Mouse (Mus musculus): ENCODE measurements around the gene 2410131K14Rik. TPM values are rescaled to one million over a fixed set of nuclear protein-coding genes. Genes with fewer than 3 reads are reported as not detected.
A peak's percentile ranks its signal among the peaks of the same experiment; 100 is the strongest.

2410131K14Rik gene
- total and polyA plus RNA-seq, 3 experiments = 8.3 to 10.7 (median 9.5) TPM

DNA sequence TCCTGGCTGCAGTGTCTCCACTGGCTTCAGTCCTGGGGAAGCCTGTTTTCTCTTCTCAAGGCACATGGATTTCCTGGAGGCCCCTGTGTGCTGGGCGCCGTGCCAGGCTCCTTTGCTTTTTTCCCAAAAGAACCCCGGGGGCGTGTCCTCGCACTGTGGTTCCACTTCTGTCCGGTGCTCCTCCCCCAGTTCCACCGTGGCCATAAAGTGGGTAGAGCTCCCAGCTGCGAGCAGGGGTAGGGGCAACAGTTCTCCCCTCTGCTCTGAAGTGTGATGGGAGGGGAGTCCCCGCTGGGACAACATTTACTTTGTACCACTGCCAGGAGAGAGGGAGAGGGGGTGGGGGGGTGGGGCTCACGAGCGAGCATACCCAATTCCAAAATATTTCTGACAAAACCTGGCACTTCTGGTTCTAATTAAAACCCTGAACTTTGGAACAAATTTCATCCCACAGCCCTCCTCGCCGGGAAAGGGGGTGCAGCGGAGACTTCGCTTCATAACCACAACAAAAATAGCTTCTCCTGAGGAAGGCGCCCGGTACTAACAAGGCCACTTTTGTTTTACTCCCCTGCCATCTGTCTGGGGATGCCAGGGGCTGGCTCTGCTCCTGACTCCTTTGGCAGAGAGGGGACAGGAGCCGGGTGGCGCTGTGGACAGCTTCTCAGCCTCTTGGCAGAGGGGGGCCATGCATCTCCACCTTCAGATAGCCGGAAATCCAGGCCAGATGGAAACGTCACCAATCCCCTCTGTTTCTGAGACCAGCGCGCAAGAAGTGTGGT is 49.2 kb downstream of the 2410131K14Rik start:
- H3K9ac ChIP-seq (ENCODE audit: low read depth, low read length) = no peak overlapping the region; the same call in 1 of the 2 replicates
- H3K4me1 ChIP-seq (ENCODE audit: control insufficient read depth, insufficient read depth, low read length) = peaks cover 2% of the 10 kb centered on the region; the same call in 1 of the 2 replicates
- no peaks in the 10 kb centered on the region for H3K79me2 ChIP-seq (replicated peaks; ENCODE audit: control insufficient read depth, insufficient read depth, low read length)
- TF ChIP-seq CTCF (IDR thresholded peaks at IDR 0.05) = no peak
- TF ChIP-seq EP300 (IDR thresholded peaks at IDR 0.05; ENCODE audit: insufficient read depth, low read depth, low read length) = no peak
- TF ChIP-seq POLR2A (IDR thresholded peaks at IDR 0.05; ENCODE audit: insufficient read depth, low read depth, low read length) = peak; percentile 56; the same call in 1 of the 2 replicates
- no peaks in the 10 kb centered on the region for H3K36me3 ChIP-seq (ENCODE audit: control insufficient read depth, insufficient read depth, low read length)
- peak overlapping the region; percentile 78 for H3K27ac ChIP-seq
- 10% methylated on average over 23 of the region's 23 CpGs for WGBS
- intact Hi-C loops (cut with DNase I) = loop anchor here (2.0 kb wide), 1 partner anchor 23 kb away; no protein-coding TSS in a partner anchor
- no peaks in the 10 kb centered on the region for H3K27me3 ChIP-seq (ENCODE audit: control insufficient read depth, insufficient read depth, low read length)
- H3K4me3 ChIP-seq = peak overlapping the region; percentile 45
- peak; percentile 93 for DNase-seq

DNA sequence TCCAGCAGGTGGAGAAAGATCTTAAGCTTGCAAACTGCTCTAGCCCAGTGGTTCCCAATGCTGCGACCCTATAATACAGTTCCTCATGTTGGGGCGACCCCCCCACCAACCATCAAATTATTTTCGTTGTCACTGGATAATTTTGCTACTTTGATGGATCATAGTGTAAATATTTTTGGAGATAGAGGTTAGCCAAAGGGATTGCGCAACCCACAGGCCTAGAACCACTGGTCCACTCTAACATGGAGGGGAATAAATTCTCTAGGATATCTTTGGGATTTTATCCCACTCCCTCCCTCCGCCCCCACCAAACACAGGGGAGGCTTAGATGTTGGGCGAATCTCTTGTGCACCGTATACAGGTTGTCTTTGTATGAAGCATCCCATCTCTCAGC is 49.8 kb downstream of the 2410131K14Rik start:
- intact Hi-C loops (cut with DNase I) = loop anchor here (2.0 kb wide), 1 partner anchor 22 kb away; no protein-coding TSS in a partner anchor
- Histone ChIP-seq H3K27ac (peak overlapping the region; percentile 78), H3K4me3 (no peak overlapping the region), H3K4me1 (ENCODE audit: control insufficient read depth, insufficient read depth, low read length) (peaks cover under 1% of the 10 kb centered on the region; the same call in 1 of the 2 replicates), H3K27me3 (ENCODE audit: control insufficient read depth, insufficient read depth, low read length) (no peaks in the 10 kb centered on the region), H3K79me2 (replicated peaks; ENCODE audit: control insufficient read depth, insufficient read depth, low read length) (no peaks in the 10 kb centered on the region), H3K9ac (ENCODE audit: low read depth, low read length) (no peak overlapping the region), H3K36me3 (ENCODE audit: control insufficient read depth, insufficient read depth, low read length) (no peaks in the 10 kb centered on the region)
- TF ChIP-seq POLR2A (IDR thresholded peaks at IDR 0.05; ENCODE audit: insufficient read depth, low read depth, low read length) (no peak), CTCF (IDR thresholded peaks at IDR 0.05) (no peak), EP300 (IDR thresholded peaks at IDR 0.05; ENCODE audit: insufficient read depth, low read depth, low read length) (no peak)
- DNase-seq = peak in 1 of 2 experiments; percentile 44
- WGBS = 81% methylated on average over 7 of the region's 7 CpGs

DNA sequence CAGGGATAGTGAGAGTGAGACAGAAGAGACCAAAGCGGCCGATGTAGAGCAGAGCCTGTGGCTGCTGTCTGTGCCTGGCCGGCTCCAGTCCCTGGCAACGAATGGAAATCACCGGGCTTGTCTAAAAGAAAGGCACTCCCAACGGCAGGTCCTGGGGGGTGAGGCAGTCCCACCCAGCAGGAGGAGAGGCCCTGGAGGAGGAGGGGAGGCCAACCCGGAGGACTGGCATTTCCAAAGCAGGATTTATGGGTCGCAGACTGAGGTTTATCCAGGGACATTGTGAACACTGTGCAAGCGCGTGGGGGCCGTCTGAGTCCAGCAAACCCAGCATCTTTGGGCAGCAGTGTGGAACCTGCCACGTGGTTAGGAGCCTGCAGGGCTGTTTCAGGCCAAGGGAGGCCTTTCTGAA is 52.3 kb downstream of the 2410131K14Rik start:
- TF ChIP-seq EP300 (IDR thresholded peaks at IDR 0.05; ENCODE audit: insufficient read depth, low read depth, low read length) (no peak), CTCF (IDR thresholded peaks at IDR 0.05) (no peak), POLR2A (IDR thresholded peaks at IDR 0.05; ENCODE audit: insufficient read depth, low read depth, low read length) (no peak)
- no peak overlapping the region for H3K9ac ChIP-seq (ENCODE audit: low read depth, low read length)
- no peaks in the 10 kb centered on the region for H3K27me3 ChIP-seq (ENCODE audit: control insufficient read depth, insufficient read depth, low read length)
- 50% methylated on average over 12 of the region's 12 CpGs for WGBS
- no peak overlapping the region for H3K4me3 ChIP-seq
- no peaks in the 10 kb centered on the region for H3K36me3 ChIP-seq (ENCODE audit: control insufficient read depth, insufficient read depth, low read length)
- no peak for DNase-seq
- intact Hi-C loops (cut with DNase I) = no loop called here
- no peaks in the 10 kb centered on the region for H3K79me2 ChIP-seq (replicated peaks; ENCODE audit: control insufficient read depth, insufficient read depth, low read length)
- no peak overlapping the region for H3K27ac ChIP-seq
- H3K4me1 ChIP-seq (ENCODE audit: control insufficient read depth, insufficient read depth, low read length) = no peaks in the 10 kb centered on the region

DNA sequence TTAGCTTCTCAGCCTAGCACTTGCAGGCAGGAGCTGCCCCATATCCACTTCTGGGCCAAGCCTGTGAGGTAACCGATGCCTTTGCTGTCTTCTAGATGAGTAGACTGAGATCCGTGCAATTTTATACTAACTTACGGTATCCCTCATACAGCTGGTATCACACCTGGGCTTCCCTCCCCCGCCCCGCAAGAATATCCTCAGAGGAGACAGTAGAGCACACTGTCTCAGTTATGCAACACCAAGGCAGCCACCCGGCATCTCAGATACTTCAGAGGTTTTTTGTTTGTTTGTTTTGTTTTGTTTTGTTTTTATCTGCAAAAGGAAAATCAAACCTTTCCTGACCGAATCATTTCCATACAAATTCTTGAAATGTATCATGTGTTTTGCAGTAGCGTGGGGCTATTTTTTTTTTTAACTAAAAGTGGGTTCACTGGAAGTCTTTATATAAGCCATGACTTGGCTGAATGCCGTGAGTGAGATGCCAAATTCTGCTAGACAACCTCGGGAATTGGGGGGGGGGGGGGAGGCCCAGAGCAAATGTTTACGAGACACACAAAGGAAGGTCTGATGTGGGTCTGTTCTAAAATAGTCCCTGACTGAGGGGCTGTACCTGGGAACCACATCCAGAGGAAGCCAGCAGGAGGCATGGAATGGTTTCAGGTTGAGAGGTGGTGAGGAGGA is 54.8 kb downstream of the 2410131K14Rik start:
- H3K27ac ChIP-seq = no peak overlapping the region
- H3K4me3 ChIP-seq = no peak overlapping the region
- no peaks in the 10 kb centered on the region for H3K27me3 ChIP-seq (ENCODE audit: control insufficient read depth, insufficient read depth, low read length)
- 72% methylated on average over 11 of the region's 11 CpGs for WGBS
- TF ChIP-seq CTCF (IDR thresholded peaks at IDR 0.05) (no peak), POLR2A (IDR thresholded peaks at IDR 0.05; ENCODE audit: insufficient read depth, low read depth, low read length) (no peak), EP300 (IDR thresholded peaks at IDR 0.05; ENCODE audit: insufficient read depth, low read depth, low read length) (no peak)
- H3K36me3 ChIP-seq (ENCODE audit: control insufficient read depth, insufficient read depth, low read length) = no peaks in the 10 kb centered on the region
- no peak for DNase-seq
- intact Hi-C loops (cut with DNase I) = no loop called here
- no peaks in the 10 kb centered on the region for H3K79me2 ChIP-seq (replicated peaks; ENCODE audit: control insufficient read depth, insufficient read depth, low read length)
- no peak overlapping the region for H3K9ac ChIP-seq (ENCODE audit: low read depth, low read length)
- H3K4me1 ChIP-seq (ENCODE audit: control insufficient read depth, insufficient read depth, low read length) = no peaks in the 10 kb centered on the region

DNA sequence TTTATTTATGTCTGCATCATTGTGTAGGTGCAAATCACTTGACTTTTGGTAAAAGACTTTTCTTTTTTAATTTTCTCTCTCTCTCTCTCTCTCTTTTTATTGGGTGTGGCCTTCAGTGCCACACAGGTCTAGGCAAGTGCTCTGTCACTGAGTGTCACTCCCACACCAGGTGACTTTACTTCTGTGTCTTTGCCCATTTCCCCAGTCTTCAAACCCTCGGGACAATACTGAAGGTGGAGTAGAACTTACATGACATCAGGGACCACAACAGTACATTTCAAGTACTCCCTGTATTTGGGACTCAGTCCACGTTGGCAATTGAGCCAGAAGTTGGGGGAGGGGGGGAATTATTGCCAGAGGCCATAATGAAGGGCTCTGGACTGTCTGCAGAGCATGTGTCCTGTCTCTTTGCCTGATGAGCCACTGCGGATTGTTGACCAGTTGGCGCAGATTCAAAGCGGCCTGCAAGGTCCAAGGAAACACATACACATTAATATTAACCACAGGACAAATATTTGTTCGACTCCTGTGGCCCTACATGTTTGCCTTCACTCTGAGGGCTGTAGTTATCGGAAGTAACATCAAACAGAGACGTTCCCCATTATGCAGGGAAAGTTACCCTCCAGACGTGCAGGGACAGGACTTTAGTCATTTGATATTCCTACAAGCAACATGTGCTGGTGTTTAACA is 57.6 kb downstream of the 2410131K14Rik start:
- Histone ChIP-seq H3K79me2 (replicated peaks; ENCODE audit: control insufficient read depth, insufficient read depth, low read length) (no peaks in the 10 kb centered on the region), H3K4me3 (no peak overlapping the region), H3K9ac (ENCODE audit: low read depth, low read length) (no peak overlapping the region), H3K36me3 (ENCODE audit: control insufficient read depth, insufficient read depth, low read length) (no peaks in the 10 kb centered on the region), H3K4me1 (ENCODE audit: control insufficient read depth, insufficient read depth, low read length) (no peaks in the 10 kb centered on the region), H3K27me3 (ENCODE audit: control insufficient read depth, insufficient read depth, low read length) (no peaks in the 10 kb centered on the region), H3K27ac (no peak overlapping the region)
- DNase-seq = no peak
- intact Hi-C loops (cut with DNase I) = no loop called here
- no peak for TF ChIP-seq POLR2A (IDR thresholded peaks at IDR 0.05; ENCODE audit: insufficient read depth, low read depth, low read length)
- TF ChIP-seq EP300 (IDR thresholded peaks at IDR 0.05; ENCODE audit: insufficient read depth, low read depth, low read length) = no peak
- no peak for TF ChIP-seq CTCF (IDR thresholded peaks at IDR 0.05)
- WGBS = 76% methylated on average over 9 of the region's 9 CpGs
